Mouse (Mus musculus) bone marrow, adult 2 months (tissue): ENCODE results near the gene Psmb9.

Experiments used
- CTCF ChIP-seq: fragments of 200-500 bp; IDR thresholded peaks from 2 replicates; pipeline ENCODE4 v1.5.1; 2011; ENCODE audit warnings: low read length, control low read depth; ENCODE audit not compliant: control insufficient read depth, insufficient read depth
- POLR2A ChIP-seq: fragments of 200-500 bp; IDR thresholded peaks from 2 replicates; pipeline ENCODE4 v1.6.1; 2011; ENCODE audit warnings: low read depth, mild to moderate bottlenecking, control low read depth, low read length, borderline replicate concordance; ENCODE audit not compliant: control insufficient read depth

DNA sequence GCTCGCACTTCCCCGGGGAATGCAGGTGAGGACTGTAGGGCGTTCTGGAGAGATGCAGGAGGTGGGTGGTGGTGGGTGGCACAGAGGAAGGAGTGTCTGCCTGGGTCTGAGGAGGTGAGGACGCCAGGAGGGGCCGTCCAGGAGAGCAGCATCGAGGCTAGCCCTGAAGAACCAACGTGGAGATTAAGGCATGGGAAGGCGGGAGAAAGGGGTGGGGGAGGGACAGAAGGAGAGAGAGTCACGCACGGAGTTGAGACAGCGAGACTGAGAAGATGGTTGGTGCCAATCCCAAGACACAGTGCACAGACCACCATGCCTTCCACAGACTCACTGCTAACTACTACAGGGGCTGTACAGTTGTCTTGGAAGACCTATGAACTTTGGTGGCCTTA is 11.0 kb upstream of the Psmb9 start:
- TF ChIP-seq POLR2A (no peak), CTCF (no peak)
